Mouse (Mus musculus): ENCODE measurements at regions not wholly inside any gene's neighbourhood (a gene's known extent, or its start where the extent isn't known, plus 50 kb on each side); places are given as distances from the start of the nearest gene placed in this dataset.

DNA sequence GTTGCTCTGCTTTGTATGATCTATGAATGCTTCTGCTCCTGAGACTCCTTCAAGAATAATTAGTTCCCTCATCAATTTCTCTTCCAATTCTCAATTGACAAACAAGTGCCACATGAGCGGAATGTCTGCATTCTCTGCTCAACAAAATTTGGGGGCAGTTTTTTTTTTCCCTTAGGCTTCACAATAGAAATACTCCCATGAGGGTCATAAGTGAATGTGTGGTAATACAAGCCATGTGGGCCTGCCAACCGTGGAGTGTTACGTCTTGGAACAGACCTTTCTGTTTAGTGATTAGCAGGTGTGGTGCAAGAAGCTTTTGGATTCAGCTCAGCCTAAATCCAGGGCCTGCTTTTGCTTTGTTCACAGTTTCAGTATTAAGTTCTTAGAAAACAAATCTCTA, 2232.6 kb downstream of the 9330182O14Rik start:
- no peak for TF ChIP-seq POLR2A (IDR thresholded peaks at IDR 0.05; ENCODE audit: insufficient read length, low read depth)
- no peak for TF ChIP-seq USF1 (IDR thresholded peaks at IDR 0.05; ENCODE audit: low read depth)
- no peak for TF ChIP-seq MAX (IDR thresholded peaks at IDR 0.05; ENCODE audit: low read depth)
